Comparison of ENCODE assay signal across 24 mouse cellular contexts in the genomic region with DNA sequence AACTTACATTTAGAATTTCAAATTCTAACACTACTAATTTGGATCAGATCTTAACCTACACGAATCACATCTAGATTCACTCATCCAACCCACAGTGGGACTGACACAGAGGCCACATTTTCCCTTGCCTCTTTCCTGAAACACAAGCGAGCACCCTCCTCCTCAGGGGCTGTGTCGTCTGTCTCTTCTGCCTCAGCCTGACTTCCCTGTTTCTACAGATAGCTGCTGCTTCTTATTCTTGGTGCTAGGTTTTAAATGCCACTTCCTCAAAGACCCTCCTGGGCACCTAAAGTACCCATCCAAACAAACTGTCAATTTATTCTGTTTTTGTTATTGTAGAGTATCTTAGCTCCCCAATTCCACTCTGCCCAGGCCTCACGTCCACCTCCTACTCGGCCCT.
"Had no signal": no experiment of that assay in that cellular context is flagged by ENCODE, and none has a peak within 500 bp of the region (broad histone marks: within the 10 kb centered on the region; RNA-seq: fewer than 3 reads in every experiment).

No protein-coding gene starts in this region.

- H3K4me3 ChIP-seq: kidney, embryonic 15.5 days; limb, embryonic 12.5 days; limb, embryonic 15.5 days; megakaryocyte, embryonic 14.5 days; midbrain, embryonic 10.5 days; midbrain, embryonic 13.5 days; myocyte; neural tube, embryonic 13.5 days; stomach, embryonic 15.5 days had no signal

- DNase-seq: kidney, adult 8-10 months; kidney, postnatal 10 days; kidney, postnatal 36 days; left cerebral cortex, postnatal 4 days; liver, postnatal 0 days; lung, embryonic 14.5 days; retina, postnatal 1 day; right cerebral cortex, postnatal 25 days; spleen, adult 18-20 months; thymus, postnatal 25 days had no signal

- H3K27me3 ChIP-seq: kidney, embryonic 15.5 days; limb, embryonic 12.5 days; limb, embryonic 15.5 days; megakaryocyte, embryonic 14.5 days; midbrain, embryonic 13.5 days; neural tube, embryonic 13.5 days; stomach, embryonic 15.5 days had no signal

- H3K4me1 ChIP-seq: kidney, embryonic 15.5 days; limb, embryonic 12.5 days; limb, embryonic 15.5 days; stomach, embryonic 15.5 days had no signal

- H3K27ac ChIP-seq: kidney, embryonic 15.5 days; limb, embryonic 12.5 days; limb, embryonic 15.5 days; liver, embryonic 14.5 days; macrophage; midbrain, embryonic 10.5 days; midbrain, embryonic 13.5 days; neural tube, embryonic 13.5 days; stomach, embryonic 15.5 days had no signal

- ATAC-seq: liver, postnatal 0 days; lung, postnatal 0 days; midbrain, embryonic 13.5 days; midbrain, embryonic 16.5 days had no signal

- H3K4me2 ChIP-seq: kidney, embryonic 15.5 days; limb, embryonic 12.5 days; limb, embryonic 15.5 days; liver, embryonic 11.5 days; lung, embryonic 14.5 days; midbrain, embryonic 13.5 days; neural tube, embryonic 13.5 days; stomach, embryonic 15.5 days had no signal

- H3K9me3 ChIP-seq: kidney, embryonic 15.5 days; limb, embryonic 12.5 days; limb, embryonic 15.5 days; megakaryocyte, embryonic 14.5 days; midbrain, embryonic 10.5 days; midbrain, embryonic 13.5 days; neural tube, embryonic 13.5 days; stomach, embryonic 15.5 days had no signal

- H3K9ac ChIP-seq: kidney, embryonic 15.5 days; limb, embryonic 12.5 days; limb, embryonic 15.5 days; liver, embryonic 14.5 days; liver, postnatal 0 days; lung, embryonic 14.5 days; midbrain, embryonic 13.5 days; neural tube, embryonic 13.5 days; stomach, embryonic 15.5 days had no signal
